Mouse (Mus musculus): ENCODE data around the gene Gbp9.
A peak's percentile ranks its signal among the peaks of the same experiment; 100 is the strongest.
"Not testable (repeated sequence)": the region's sequence is repeated elsewhere in the genome, so short reads cannot be mapped to it uniquely, and the experiment has no call there.

Gbp9 gene

GRCm38 (mm10) chr5:105139409-105140088, at the start of gene Gbp9, which contains the start of the genes Gbp8 and Gbp4:
Gene Gbp9 (minus strand): TSS chr5:105139539.
Gene Gbp8 (minus strand): TSS chr5:105139540.
Gene Gbp4 (minus strand): TSS chr5:105139586.
- peak; percentile 72 to 79 for DNase-seq (ENCODE audit: low read depth in 2 of 2, low spot score in 2 of 2)

GRCm38 (mm10) chr5:105181446-105181845, 42.1 kb upstream of the Gbp9 start:
- DNase-seq (ENCODE audit: low read depth in 2 of 2, low spot score in 2 of 2): no peak

- DNase-seq (ENCODE audit: low read depth in 2 of 2, low spot score in 2 of 2): no peak
Observed at GRCm38 (mm10) chr5:105156582-105156981, 17.2 kb upstream of the Gbp9 start.

- DNase-seq (ENCODE audit: low read depth in 2 of 2, low spot score in 2 of 2): no peak
Observed at GRCm38 (mm10) chr5:105154049-105154448, 14.7 kb upstream of the Gbp9 start.

- not testable (repeated sequence) for DNase-seq (ENCODE audit: low read depth in 2 of 2, low spot score in 2 of 2)
Observed at GRCm38 (mm10) chr5:105148062-105148461, 8.7 kb upstream of the Gbp9 start.

- no peak for DNase-seq (ENCODE audit: low read depth in 2 of 2, low spot score in 2 of 2)
Observed at GRCm38 (mm10) chr5:105146447-105146846, 7.1 kb upstream of the Gbp9 start.

- DNase-seq (ENCODE audit: low read depth in 2 of 2, low spot score in 2 of 2): not testable (repeated sequence)
Observed at GRCm38 (mm10) chr5:105145731-105146130, 6.4 kb upstream of the Gbp9 start.

- not testable (repeated sequence) for DNase-seq (ENCODE audit: low read depth in 2 of 2, low spot score in 2 of 2)
Observed at GRCm38 (mm10) chr5:105140089-105140810, 911 bp upstream of the Gbp9 start.

- peak in 1 of 2 experiments; percentile 14 for DNase-seq (ENCODE audit: low read depth in 2 of 2, low spot score in 2 of 2)
Observed at GRCm38 (mm10) chr5:105138906-105139305, 433 bp downstream of the Gbp9 start.

GRCm38 (mm10) chr5:105136706-105137304, 2.5 kb downstream of the Gbp9 start:
- not testable (repeated sequence) for DNase-seq (ENCODE audit: low read depth in 2 of 2, low spot score in 2 of 2)

GRCm38 (mm10) chr5:105121731-105122130, 17.6 kb downstream of the Gbp9 start:
- not testable (repeated sequence) for DNase-seq (ENCODE audit: low read depth in 2 of 2, low spot score in 2 of 2)

- DNase-seq (ENCODE audit: low read depth in 2 of 2, low spot score in 2 of 2): no peak
Observed at GRCm38 (mm10) chr5:105115740-105116139, 23.6 kb downstream of the Gbp9 start.

- peak; percentile 58 to 70 for DNase-seq (ENCODE audit: low read depth in 2 of 2, low spot score in 2 of 2)
Observed at GRCm38 (mm10) chr5:105114696-105115095, 24.6 kb downstream of the Gbp9 start.

GRCm38 (mm10) chr5:105113656-105114055, 25.7 kb downstream of the Gbp9 start:
- no peak for DNase-seq (ENCODE audit: low read depth in 2 of 2, low spot score in 2 of 2)

- DNase-seq (ENCODE audit: low read depth in 2 of 2, low spot score in 2 of 2): peak; percentile 73 to 81
Observed at GRCm38 (mm10) chr5:105110271-105110852, 29.0 kb downstream of the Gbp9 start.

- not testable (repeated sequence) for DNase-seq (ENCODE audit: low read depth in 2 of 2, low spot score in 2 of 2)
Observed at GRCm38 (mm10) chr5:105109775-105110174, 29.6 kb downstream of the Gbp9 start.

- not testable (repeated sequence) for DNase-seq (ENCODE audit: low read depth in 2 of 2, low spot score in 2 of 2)
Observed at GRCm38 (mm10) chr5:105105689-105106088, 33.6 kb downstream of the Gbp9 start.

GRCm38 (mm10) chr5:105081900-105082299, 57.4 kb downstream of the Gbp9 start:
- DNase-seq (ENCODE audit: low read depth in 2 of 2, low spot score in 2 of 2): no peak

GRCm38 (mm10) chr5:105068356-105068755, 71.0 kb downstream of the Gbp9 start:
- not testable (repeated sequence) for DNase-seq (ENCODE audit: low read depth in 2 of 2, low spot score in 2 of 2)

- DNase-seq (ENCODE audit: low read depth in 2 of 2, low spot score in 2 of 2): not testable (repeated sequence)
Observed at GRCm38 (mm10) chr5:105064443-105064842, 74.9 kb downstream of the Gbp9 start.

- no peak for DNase-seq (ENCODE audit: low read depth in 2 of 2, low spot score in 2 of 2)
Observed at GRCm38 (mm10) chr5:105063321-105063720, 76.0 kb downstream of the Gbp9 start.

Measured in CD8-positive naive resting alpha-beta T cell, adult 2 months (primary cell).